Mouse (Mus musculus) urinary bladder, postnatal 14 days (tissue): ENCODE results near the gene Tprg.

Source experiments
- DNase-seq: peaks from one replicate; pipeline ENCODE4 v3.0.0; 2021; ENCODE audit warnings: low spot score

Gene Tprg

DNA sequence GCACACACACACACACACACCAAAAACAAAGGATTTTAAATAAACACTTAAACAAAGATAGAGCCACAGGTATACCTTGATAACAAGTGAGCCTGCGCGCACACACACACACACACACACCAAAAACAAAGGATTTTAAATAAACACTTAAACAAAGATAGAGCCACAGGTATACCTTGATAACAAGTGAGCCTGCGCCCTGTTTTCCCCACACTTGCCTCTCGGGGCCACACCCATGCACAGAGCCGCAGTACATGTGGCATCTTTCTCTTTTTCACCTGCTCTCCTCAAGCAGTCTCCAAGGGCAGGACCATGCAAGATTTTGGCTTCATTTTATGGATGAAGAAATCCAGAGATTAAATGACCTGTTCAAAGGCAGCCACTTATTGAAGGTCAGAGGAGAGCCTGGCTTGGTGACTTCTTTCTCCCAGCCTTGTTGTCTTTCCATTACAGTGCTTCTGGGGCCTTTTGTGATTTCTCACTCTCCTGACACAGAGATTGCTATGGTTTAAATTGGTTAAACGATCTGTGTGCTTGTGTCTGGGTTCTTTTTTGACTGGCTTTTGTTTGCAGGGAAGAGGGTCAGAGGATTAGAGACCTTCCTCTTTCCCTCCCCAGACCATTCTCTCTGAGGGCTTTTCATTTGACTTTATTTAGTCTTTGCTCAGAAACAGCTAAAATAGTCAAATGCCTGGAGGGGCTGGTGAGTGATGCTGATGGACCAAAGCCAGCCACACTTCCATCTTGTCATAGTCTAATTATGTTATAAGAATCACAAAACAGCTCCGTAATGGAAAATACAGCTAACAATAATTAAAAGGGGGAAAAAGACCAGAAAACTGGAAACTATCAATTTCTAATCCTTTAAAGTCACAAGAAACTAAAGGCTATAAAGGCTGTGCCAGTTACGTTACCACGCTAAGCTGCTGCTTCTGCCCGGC lies 46.9 kb downstream of the Tprg start:
- DNase-seq: no peak

GRCm38 (mm10) chr16:25335058-25335703 lies 48.6 kb downstream of the Tprg start:
- DNase-seq: no peak

DNA sequence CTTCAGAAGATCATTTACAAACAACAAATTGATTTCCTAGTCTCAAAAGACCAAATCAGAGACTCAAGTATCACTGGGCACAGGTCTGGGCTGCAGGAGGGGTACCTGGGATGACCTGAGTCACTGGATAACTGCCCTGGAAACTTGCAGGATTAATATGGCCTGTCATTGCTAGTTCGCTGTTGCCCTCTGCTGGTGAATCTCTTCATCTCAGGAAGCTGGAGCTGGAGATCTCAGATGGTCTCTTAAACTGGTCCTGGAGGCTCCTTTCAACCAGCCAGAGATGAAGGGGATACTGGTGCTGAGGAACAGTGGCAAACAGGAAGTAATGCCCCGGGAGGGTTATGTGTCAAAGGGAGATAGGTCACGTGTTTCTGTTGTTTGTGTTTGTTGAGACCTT lies 63.0 kb downstream of the Tprg start:
- DNase-seq: peak; percentile 73

GRCm38 (mm10) chr16:25367834-25368233 lies 81.2 kb downstream of the Tprg start:
- DNase-seq: no peak

DNA sequence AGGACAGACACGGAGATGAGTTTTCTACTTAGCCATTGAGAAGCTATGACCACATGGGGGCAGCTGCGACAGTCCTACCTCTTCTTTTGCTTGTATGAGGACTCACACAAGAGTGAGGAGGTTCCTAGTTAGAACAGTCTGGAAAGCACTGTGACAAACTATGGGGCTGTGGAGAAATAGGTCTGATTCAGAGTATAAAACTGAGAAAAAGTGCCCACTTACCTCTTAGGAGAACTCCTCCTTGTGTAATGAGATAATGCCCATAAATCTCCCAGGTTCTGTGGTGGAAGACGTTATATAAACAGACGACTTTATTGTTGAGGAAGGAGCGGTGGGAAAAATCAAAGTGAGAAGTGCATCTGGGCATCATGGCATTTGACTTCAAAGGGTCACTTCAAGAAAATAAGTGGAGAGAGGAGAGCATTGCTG lies 83.4 kb downstream of the Tprg start:
- DNase-seq: peak; percentile 12

DNA sequence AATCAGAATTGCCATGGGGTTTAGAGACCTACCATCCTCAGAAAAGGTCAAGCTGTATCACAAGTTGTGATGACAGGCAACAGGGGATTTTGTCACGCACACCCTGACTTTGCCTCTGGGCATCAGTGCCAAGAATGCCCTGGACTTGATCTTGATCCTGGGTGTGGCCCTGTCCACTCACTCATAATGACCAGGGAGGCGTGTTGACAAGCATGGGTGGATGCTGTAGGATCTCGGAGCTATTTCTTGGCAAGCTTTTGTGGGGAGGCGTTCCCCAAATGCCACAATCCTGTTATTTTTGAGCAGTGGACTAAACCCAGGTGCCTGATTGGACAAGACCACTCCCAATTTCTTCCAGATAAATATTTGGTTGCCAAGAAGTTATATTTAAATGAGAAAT lies 87.5 kb downstream of the Tprg start:
- DNase-seq: no peak

DNA sequence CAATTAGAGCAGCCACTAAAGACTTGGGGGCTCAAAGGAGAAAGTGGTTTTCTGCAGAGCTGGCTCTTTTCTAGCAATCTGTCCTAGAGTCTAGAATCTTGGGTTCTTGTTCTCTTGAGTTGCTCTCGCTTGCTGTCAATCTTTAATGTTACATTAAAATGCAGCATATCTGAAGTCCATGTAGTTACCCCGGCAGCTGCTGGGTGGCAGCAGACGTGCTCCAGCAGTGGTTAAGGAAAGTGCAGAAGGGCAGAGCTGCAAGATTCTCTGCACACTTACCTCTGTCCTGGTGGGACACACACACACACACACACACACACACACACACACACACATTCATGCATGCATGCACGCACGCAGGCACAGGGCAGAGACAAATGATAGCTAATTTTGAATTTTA lies 88.2 kb downstream of the Tprg start:
- DNase-seq: peak; percentile 36

GRCm38 (mm10) chr16:25376720-25377373 lies 90.2 kb downstream of the Tprg start:
- peak; percentile 89 for DNase-seq

- DNase-seq: no peak
Observed at GRCm38 (mm10) chr16:25377695-25378094, 91.1 kb downstream of the Tprg start.

- DNase-seq: peak; percentile 61
Observed at GRCm38 (mm10) chr16:25385498-25386192, 99.0 kb downstream of the Tprg start.

- no peak for DNase-seq
Observed at GRCm38 (mm10) chr16:25394676-25395075, 108.1 kb downstream of the Tprg start.

DNA sequence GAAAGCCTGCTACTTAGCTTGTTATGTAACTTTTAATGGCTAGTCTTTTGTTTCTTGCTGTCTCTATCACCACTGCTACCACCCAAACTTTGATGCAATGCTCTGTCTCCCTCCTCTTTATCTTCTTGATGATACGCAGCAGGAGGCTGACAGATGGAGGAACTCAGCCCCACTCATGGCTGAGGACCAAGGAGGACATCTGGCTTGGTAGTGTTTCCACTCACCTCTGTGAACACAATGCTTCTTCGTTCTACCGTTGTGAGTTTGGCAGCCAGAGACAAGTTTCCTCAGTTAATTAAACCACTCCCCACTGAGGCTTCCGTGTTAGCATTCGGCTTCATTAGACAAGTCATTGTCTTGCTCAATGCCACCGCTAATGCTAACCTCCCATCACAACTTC lies 117.5 kb downstream of the Tprg start:
- DNase-seq: no peak

DNA sequence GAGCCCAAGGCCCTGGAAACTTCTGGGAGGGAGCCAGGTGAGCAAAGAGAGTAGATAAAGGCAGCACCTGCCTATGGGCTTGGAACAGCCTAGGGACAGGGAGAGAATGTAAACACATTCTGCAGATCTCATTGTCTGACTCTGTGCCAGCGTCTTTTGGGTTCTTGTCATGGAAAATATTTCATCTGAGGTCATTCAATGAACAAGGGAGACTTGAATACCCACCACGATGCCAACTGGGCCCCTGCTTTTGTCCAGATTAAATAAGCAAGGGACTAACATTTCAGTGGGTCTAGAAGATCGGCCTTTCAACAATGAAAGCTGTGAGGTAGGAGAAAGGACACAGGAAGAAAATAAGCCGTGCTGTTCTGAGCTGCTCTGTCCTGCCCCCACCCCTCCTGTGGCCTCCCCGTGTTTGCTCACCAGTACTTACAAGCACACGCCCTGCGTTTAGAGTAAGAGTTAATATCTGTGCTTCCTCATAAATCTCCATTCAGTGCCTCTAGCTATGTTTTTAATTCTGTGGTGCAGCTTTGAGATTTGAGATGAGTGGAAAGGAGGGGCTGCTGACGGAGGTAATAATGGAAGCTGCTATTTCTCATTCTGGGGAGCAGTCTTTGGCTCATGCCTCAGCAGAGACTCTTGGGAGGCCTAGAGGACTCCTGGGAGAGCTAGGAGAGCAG lies 120.7 kb downstream of the Tprg start:
- DNase-seq: peak; percentile 59

DNA sequence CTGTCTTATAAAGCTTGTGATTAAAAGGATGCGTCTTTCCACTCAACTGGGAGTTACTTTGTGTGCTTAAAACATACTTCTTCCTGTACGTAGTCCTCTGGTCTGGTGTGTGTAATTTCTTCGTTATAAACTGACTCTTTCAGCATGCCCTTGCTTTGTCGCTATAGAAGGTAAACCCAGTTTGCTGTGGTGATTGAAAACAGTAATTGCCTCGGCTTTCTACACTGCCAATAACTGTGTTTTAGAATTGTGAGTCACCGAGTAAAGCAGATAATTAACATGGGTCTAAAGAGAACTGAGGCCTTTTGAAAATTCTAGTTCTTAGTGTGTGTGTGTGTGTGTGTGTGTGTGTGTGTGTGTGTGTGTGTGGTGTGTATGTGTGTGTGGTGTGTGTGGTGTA lies 121.4 kb downstream of the Tprg start:
- no peak for DNase-seq

- DNase-seq: no peak
Observed at GRCm38 (mm10) chr16:25411307-25411706, 124.7 kb downstream of the Tprg start.

- no peak for DNase-seq
Observed at GRCm38 (mm10) chr16:25413885-25414284, 127.3 kb downstream of the Tprg start.

DNA sequence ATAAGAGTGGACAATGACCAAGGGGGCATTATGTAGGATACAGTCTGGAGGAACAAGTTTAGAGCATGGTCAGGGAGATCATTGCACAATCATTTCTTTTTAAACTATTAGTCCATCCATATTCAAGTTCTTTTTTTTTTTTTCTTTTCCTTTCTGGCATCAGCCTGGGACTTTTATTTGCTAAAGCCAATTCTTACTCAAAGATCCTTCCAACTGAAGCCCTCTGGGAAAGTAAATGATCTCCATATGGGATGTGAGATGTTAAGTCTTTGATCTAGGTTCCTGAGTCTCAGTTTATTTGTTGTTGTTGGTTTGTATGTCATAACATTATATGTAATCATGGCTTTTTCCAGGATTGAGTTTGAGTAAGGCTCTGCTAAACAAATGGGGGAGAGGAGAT lies 128.6 kb downstream of the Tprg start:
- DNase-seq: no peak

DNA sequence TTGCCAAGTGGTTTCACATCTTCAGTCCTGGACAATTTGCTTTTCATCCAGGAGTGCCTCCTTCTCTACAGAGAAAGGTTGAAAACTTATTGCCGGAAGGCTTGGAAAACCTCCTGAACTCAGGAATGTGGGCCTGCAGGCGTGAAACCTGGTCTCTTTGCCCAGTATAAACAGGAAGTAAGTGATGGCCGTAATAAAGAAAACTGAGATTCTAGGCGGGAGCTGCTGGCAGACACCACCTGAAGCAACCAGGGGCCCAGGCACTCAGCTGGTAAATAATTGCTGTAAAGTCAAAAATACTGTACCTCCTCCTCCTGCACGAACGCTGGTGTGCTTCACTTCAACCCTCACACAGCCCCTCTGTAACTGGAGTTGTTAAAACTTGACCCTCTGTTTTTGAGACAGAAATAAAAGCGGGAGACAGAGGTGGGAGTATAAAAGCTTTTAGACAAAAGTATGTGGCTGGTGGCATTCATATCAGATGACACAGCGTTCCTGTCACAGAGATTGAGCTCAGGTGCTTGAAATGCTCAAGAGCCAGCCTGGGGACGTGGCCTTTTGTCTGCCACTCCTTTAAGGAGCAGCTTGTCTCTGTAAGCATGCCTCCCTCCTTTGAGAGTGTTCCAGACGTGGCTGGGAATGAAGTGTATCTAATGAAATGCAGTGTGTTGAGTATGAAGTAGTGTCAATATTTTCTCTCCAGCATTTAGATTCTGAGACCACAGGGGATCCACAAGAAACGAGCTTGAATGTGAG lies 131.4 kb downstream of the Tprg start:
- peak; percentile 9 for DNase-seq

DNA sequence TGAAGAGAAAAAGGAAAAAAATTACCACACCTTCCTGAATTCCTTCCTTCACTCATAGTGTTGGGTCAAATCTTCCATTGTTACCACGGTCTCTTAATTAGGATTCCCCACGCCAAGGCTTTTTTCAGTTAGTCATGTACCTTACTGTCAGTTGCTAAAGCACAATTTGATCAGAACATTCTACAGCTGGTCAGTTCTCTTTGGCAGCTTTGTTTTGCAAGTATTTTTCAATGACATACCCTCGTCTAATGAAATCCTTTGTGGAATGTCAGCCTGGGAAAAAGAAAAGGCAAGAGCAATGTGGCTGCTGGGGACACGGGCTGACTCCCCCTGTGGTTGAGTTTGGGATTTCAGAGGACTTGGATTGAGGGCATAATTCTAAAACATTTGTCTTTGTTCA lies 136.4 kb downstream of the Tprg start:
- no peak for DNase-seq

- DNase-seq: no peak
Observed at GRCm38 (mm10) chr16:25424001-25424400, 137.4 kb downstream of the Tprg start.

GRCm38 (mm10) chr16:25424915-25425314 lies 138.3 kb downstream of the Tprg start:
- DNase-seq: no peak
